Mouse (Mus musculus) liver, adult 2 months (tissue): ENCODE measurements around the gene Grrp1. TPM values are rescaled to one million over a fixed set of nuclear protein-coding genes. Genes with fewer than 3 reads are reported as not detected.

Source experiments
- DNase-seq: peaks from one replicate; pipeline ENCODE4 v3.0.0-alpha.2; 2011; ENCODE audit warnings: low read depth, low spot score; ENCODE audit errors: extremely low read depth
- H3K27ac ChIP-seq: fragments of 200-500 bp; replicated peaks from 2 replicates; pipeline ENCODE4 v1.5.1; 2012; ENCODE audit warnings: low read depth, mild to moderate bottlenecking, control low read depth, inconsistent platforms, low read length; ENCODE audit not compliant: insufficient read depth
- H3K27me3 ChIP-seq: fragments of 200-500 bp; 2 replicates; pipeline ENCODE4 v1.6.1; 2012; ENCODE audit warnings: mild to moderate bottlenecking, moderate library complexity, low read length, inconsistent platforms; ENCODE audit not compliant: control insufficient read depth, insufficient read depth
- H3K36me3 ChIP-seq: fragments of 200-500 bp; 2 replicates; pipeline ENCODE4 v1.6.1; 2012; ENCODE audit warnings: low read length, inconsistent platforms; ENCODE audit not compliant: control insufficient read depth, insufficient read depth
- H3K4me1 ChIP-seq: fragments of 200-500 bp; 2 replicates; pipeline ENCODE4 v1.6.1; 2011; ENCODE audit warnings: low read length; ENCODE audit not compliant: control insufficient read depth, insufficient read depth
- H3K4me3 ChIP-seq: fragments of 200-500 bp; 2 replicates; pipeline ENCODE4 v1.5.1; 2011; ENCODE audit warnings: low read depth, mild to moderate bottlenecking, control low read depth, low read length, moderate library complexity; ENCODE audit not compliant: insufficient read depth
- H3K79me2 ChIP-seq: fragments of 200-500 bp; 2 replicates; pipeline ENCODE4 v1.6.1; 2012; ENCODE audit warnings: inconsistent platforms, mild to moderate bottlenecking, low read length, moderate library complexity; ENCODE audit not compliant: control insufficient read depth, insufficient read depth
- H3K9ac ChIP-seq: fragments of 200-500 bp; 2 replicates; pipeline ENCODE4 v1.6.1; 2012; ENCODE audit warnings: low read depth, mild to moderate bottlenecking, control low read depth, inconsistent platforms, low read length
- CTCF ChIP-seq: fragments of 200-500 bp; IDR thresholded peaks from 2 replicates; pipeline ENCODE4 v1.5.1; 2011; ENCODE audit warnings: low read depth, low read length, control low read depth
- POLR2A ChIP-seq: fragments of 200-500 bp; IDR thresholded peaks from 2 replicates; pipeline ENCODE4 v1.6.1; 2011; ENCODE audit warnings: low read length, control low read depth; ENCODE audit not compliant: insufficient read depth; ENCODE audit errors: extremely low read depth
- WGBS: fragments of 180-500 bp; shearing (Covaris S2); methylation state at CpG from one replicate; pipeline ENCODE4 v1.1.7; 2018; 5-methylcytosine and 5-hydroxymethylcytosine counted together
- polyA plus RNA-seq: library from polyadenylated mRNA; depleted of rRNA; stranded (reverse); fragments of >200 nt; gene quantifications from 2 replicates; pipeline ENCODE4 v1.2.3, GENCODE M21; 2012
- total RNA-seq: library from RNA; depleted of rRNA; stranded (reverse); fragments of >200 nt; gene quantifications from 2 replicates; pipeline ENCODE4 v1.2.3, GENCODE M21; 2014

The Grrp1 gene
- total and polyA plus RNA-seq, 2 experiments, result 0.28 to 0.29 TPM

- H3K36me3 ChIP-seq, result no peaks in the 10 kb centered on the region
- H3K4me1 ChIP-seq, result no peaks in the 10 kb centered on the region
- H3K4me3 ChIP-seq, result no peak overlapping the region
- peaks cover 9% of the 10 kb centered on the region; the same call in 1 of the 2 replicates for H3K27me3 ChIP-seq
- no peak for DNase-seq
- H3K79me2 ChIP-seq, result no peaks in the 10 kb centered on the region
- no peak overlapping the region for H3K9ac ChIP-seq
- WGBS, result 55% methylated on average over 11 of the region's 11 CpGs
- TF ChIP-seq POLR2A (no peak), CTCF (no peak)
- H3K27ac ChIP-seq, result no peak overlapping the region
Observed at GRCm38 (mm10) chr4:134258354-134258753, 4.4 kb upstream of the Grrp1 start.

- Histone ChIP-seq H3K79me2 (no peaks in the 10 kb centered on the region), H3K27me3 (peaks cover 9% of the 10 kb centered on the region), H3K9ac (no peak overlapping the region), H3K4me1 (no peaks in the 10 kb centered on the region), H3K27ac (no peak overlapping the region), H3K36me3 (no peaks in the 10 kb centered on the region), H3K4me3 (no peak overlapping the region)
- 67% methylated on average over 11 of the region's 11 CpGs for WGBS
- no peak for DNase-seq
- no peak for TF ChIP-seq CTCF
- no peak for TF ChIP-seq POLR2A
Observed at GRCm38 (mm10) chr4:134257198-134258009, 3.5 kb upstream of the Grrp1 start.

- TF ChIP-seq POLR2A (no peak), CTCF (no peak)
- Histone ChIP-seq H3K4me3 (no peak overlapping the region), H3K9ac (no peak overlapping the region), H3K4me1 (no peaks in the 10 kb centered on the region), H3K27me3 (peaks cover 17% of the 10 kb centered on the region), H3K79me2 (no peaks in the 10 kb centered on the region), H3K36me3 (no peaks in the 10 kb centered on the region), H3K27ac (no peak overlapping the region)
- no peak for DNase-seq
- 45% methylated on average over 19 of the region's 19 CpGs for WGBS
Observed at GRCm38 (mm10) chr4:134256407-134257197, 2.7 kb upstream of the Grrp1 start.

DNA sequence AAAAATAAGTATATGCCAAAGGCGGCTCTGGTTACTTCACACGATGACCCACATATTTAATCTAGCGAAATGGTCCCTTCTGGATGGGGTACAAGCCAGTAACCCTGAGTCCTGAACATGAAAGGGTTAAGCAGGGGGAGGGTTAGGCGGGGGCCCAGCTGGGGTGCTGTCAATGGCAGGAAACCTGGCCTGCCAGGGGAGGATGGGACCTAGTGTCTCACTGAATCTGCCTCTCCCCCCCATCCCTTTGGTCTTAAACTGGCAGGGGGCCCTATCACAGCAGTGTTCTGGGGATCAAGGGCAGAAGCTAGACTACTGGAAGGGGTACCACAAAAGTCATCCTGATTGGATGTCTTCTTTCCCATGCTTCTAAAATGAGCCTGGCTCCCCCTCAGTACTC lies 1.9 kb upstream of the Grrp1 start:
- TF ChIP-seq CTCF (no peak), POLR2A (no peak)
- peaks cover 24% of the 10 kb centered on the region for H3K27me3 ChIP-seq
- no peak overlapping the region for H3K27ac ChIP-seq
- no peak overlapping the region for H3K4me3 ChIP-seq
- DNase-seq, result no peak
- 64% methylated on average over 4 of the region's 4 CpGs for WGBS
- no peaks in the 10 kb centered on the region for H3K36me3 ChIP-seq
- H3K79me2 ChIP-seq, result no peaks in the 10 kb centered on the region
- no peaks in the 10 kb centered on the region for H3K4me1 ChIP-seq
- no peak overlapping the region for H3K9ac ChIP-seq

GRCm38 (mm10) chr4:134254835-134255234 lies 929 bp upstream of the Grrp1 start:
- Histone ChIP-seq H3K36me3 (no peaks in the 10 kb centered on the region), H3K4me3 (no peak overlapping the region), H3K27me3 (peaks cover 26% of the 10 kb centered on the region), H3K27ac (no peak overlapping the region), H3K9ac (no peak overlapping the region), H3K79me2 (no peaks in the 10 kb centered on the region), H3K4me1 (no peaks in the 10 kb centered on the region)
- WGBS, result 53% methylated on average over 3 of the region's 3 CpGs
- DNase-seq, result no peak
- TF ChIP-seq POLR2A (no peak), CTCF (no peak)
